Mouse (Mus musculus): ENCODE measurements at regions not wholly inside any gene's neighbourhood (a gene's known extent, or its start where the extent isn't known, plus 50 kb on each side); places are given as distances from the start of the nearest gene placed in this dataset.

GRCm38 (mm10) chr10:111083861-111084260, 73.9 kb upstream of the Zdhhc17 start:
- H3K9ac ChIP-seq (ENCODE audit: low read depth, poor library complexity, severe bottlenecking) = no peak overlapping the region
- H3K4me1 ChIP-seq (ENCODE audit: control insufficient read depth, insufficient read depth, low read length) = no peaks in the 10 kb centered on the region
- no peaks in the 10 kb centered on the region for H3K36me3 ChIP-seq (ENCODE audit: control insufficient read depth, insufficient read depth, low read length, poor library complexity, severe bottlenecking)
- no peaks in the 10 kb centered on the region for H3K9me3 ChIP-seq (replicated peaks; ENCODE audit: control insufficient read depth, insufficient read depth, low read length, poor library complexity, severe bottlenecking)
- no peaks in the 10 kb centered on the region for H3K27me3 ChIP-seq (ENCODE audit: control insufficient read depth, insufficient read depth, low read length, poor library complexity, severe bottlenecking)
- TF ChIP-seq CTCF (IDR thresholded peaks at IDR 0.05; ENCODE audit: low read depth, low read length) (no peak), POLR2A (IDR thresholded peaks at IDR 0.05; ENCODE audit: insufficient read depth, low read length) (no peak), EP300 (IDR thresholded peaks at IDR 0.05; ENCODE audit: insufficient read depth, low read depth, low read length) (no peak)
- H3K4me3 ChIP-seq (ENCODE audit: low read depth, low read length) = no peak overlapping the region
- no peak overlapping the region for H3K27ac ChIP-seq (ENCODE audit: insufficient read depth, low read length)

DNA sequence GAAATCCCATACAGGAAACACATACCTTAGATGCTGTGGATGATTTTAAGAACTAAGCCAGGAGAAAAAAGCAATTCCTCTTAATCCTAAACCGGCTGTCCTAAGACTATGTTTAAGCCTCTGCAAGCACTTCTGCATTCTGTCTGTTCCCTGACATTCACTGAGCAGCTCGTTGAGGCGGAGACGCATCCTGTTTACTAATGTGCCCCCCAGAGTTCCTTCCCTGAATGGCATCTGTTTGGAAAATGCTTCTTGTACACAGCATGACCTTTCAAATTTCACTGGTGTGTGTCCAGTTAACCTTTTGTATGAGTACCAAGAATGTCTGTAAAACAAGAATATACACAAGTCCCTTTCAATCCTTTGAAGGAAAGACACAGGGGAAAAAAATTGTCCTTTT, 73.4 kb upstream of the Zdhhc17 start:
- no peaks in the 10 kb centered on the region for H3K4me1 ChIP-seq (ENCODE audit: control insufficient read depth, insufficient read depth, low read length)
- no peaks in the 10 kb centered on the region for H3K9me3 ChIP-seq (replicated peaks; ENCODE audit: control insufficient read depth, insufficient read depth, low read length, poor library complexity, severe bottlenecking)
- peak; percentile 2 for TF ChIP-seq CTCF (IDR thresholded peaks at IDR 0.05; ENCODE audit: low read depth, low read length)
- no peak for TF ChIP-seq POLR2A (IDR thresholded peaks at IDR 0.05; ENCODE audit: insufficient read depth, low read length)
- H3K27ac ChIP-seq (ENCODE audit: insufficient read depth, low read length) = no peak overlapping the region
- H3K36me3 ChIP-seq (ENCODE audit: control insufficient read depth, insufficient read depth, low read length, poor library complexity, severe bottlenecking) = no peaks in the 10 kb centered on the region
- H3K4me3 ChIP-seq (ENCODE audit: low read depth, low read length) = no peak overlapping the region
- no peak overlapping the region for H3K9ac ChIP-seq (ENCODE audit: low read depth, poor library complexity, severe bottlenecking)
- H3K27me3 ChIP-seq (ENCODE audit: control insufficient read depth, insufficient read depth, low read length, poor library complexity, severe bottlenecking) = no peaks in the 10 kb centered on the region

GRCm38 (mm10) chr10:111080322-111080721, 70.4 kb upstream of the Zdhhc17 start:
- no peak overlapping the region for H3K9ac ChIP-seq (ENCODE audit: low read depth, poor library complexity, severe bottlenecking)
- no peak for TF ChIP-seq EP300 (IDR thresholded peaks at IDR 0.05; ENCODE audit: insufficient read depth, low read depth, low read length)
- TF ChIP-seq POLR2A (IDR thresholded peaks at IDR 0.05; ENCODE audit: insufficient read depth, low read length) = no peak
- TF ChIP-seq CTCF (IDR thresholded peaks at IDR 0.05; ENCODE audit: low read depth, low read length) = no peak
- H3K4me3 ChIP-seq (ENCODE audit: low read depth, low read length) = no peak overlapping the region
- H3K4me1 ChIP-seq (ENCODE audit: control insufficient read depth, insufficient read depth, low read length) = no peaks in the 10 kb centered on the region
- H3K27me3 ChIP-seq (ENCODE audit: control insufficient read depth, insufficient read depth, low read length, poor library complexity, severe bottlenecking) = no peaks in the 10 kb centered on the region; the same call in 1 of the 2 replicates
- no peak overlapping the region for H3K27ac ChIP-seq (ENCODE audit: insufficient read depth, low read length)
- H3K36me3 ChIP-seq (ENCODE audit: control insufficient read depth, insufficient read depth, low read length, poor library complexity, severe bottlenecking) = no peaks in the 10 kb centered on the region
- no peaks in the 10 kb centered on the region for H3K9me3 ChIP-seq (replicated peaks; ENCODE audit: control insufficient read depth, insufficient read depth, low read length, poor library complexity, severe bottlenecking)

DNA sequence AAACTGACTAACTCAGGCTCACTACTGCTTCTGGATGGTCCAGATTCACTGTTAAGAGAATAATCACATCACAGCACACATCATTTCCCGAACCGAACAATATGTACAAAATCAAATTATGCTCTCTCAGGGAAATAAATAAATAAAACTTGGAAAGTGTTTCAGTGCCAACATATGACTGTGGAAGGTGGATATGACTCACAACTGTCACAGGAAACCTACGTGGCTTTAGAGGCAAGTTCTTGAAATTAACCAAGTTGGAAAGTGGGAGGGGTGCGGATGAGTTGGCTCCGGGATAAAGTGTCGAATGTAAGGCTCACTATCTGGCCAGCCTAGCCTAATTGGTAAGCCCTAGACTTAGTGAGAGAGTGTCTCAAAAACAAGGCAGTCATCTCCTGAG, 69.1 kb upstream of the Zdhhc17 start:
- no peaks in the 10 kb centered on the region for H3K36me3 ChIP-seq (ENCODE audit: control insufficient read depth, insufficient read depth, low read length, poor library complexity, severe bottlenecking)
- H3K9ac ChIP-seq (ENCODE audit: low read depth, poor library complexity, severe bottlenecking) = no peak overlapping the region
- no peak overlapping the region for H3K27ac ChIP-seq (ENCODE audit: insufficient read depth, low read length)
- no peaks in the 10 kb centered on the region for H3K9me3 ChIP-seq (replicated peaks; ENCODE audit: control insufficient read depth, insufficient read depth, low read length, poor library complexity, severe bottlenecking)
- no peak overlapping the region for H3K4me3 ChIP-seq (ENCODE audit: low read depth, low read length)
- H3K27me3 ChIP-seq (ENCODE audit: control insufficient read depth, insufficient read depth, low read length, poor library complexity, severe bottlenecking) = no peaks in the 10 kb centered on the region; the same call in 1 of the 2 replicates
- H3K4me1 ChIP-seq (ENCODE audit: control insufficient read depth, insufficient read depth, low read length) = no peaks in the 10 kb centered on the region
- no peak for TF ChIP-seq CTCF (IDR thresholded peaks at IDR 0.05; ENCODE audit: low read depth, low read length)
- no peak for TF ChIP-seq POLR2A (IDR thresholded peaks at IDR 0.05; ENCODE audit: insufficient read depth, low read length)
- no peak for TF ChIP-seq EP300 (IDR thresholded peaks at IDR 0.05; ENCODE audit: insufficient read depth, low read depth, low read length)

GRCm38 (mm10) chr10:111077632-111078031, 67.7 kb upstream of the Zdhhc17 start:
- H3K27ac ChIP-seq (ENCODE audit: insufficient read depth, low read length) = no peak overlapping the region
- H3K4me3 ChIP-seq (ENCODE audit: low read depth, low read length) = no peak overlapping the region
- H3K27me3 ChIP-seq (ENCODE audit: control insufficient read depth, insufficient read depth, low read length, poor library complexity, severe bottlenecking) = no peaks in the 10 kb centered on the region; the same call in 1 of the 2 replicates
- no peaks in the 10 kb centered on the region for H3K36me3 ChIP-seq (ENCODE audit: control insufficient read depth, insufficient read depth, low read length, poor library complexity, severe bottlenecking)
- no peak overlapping the region for H3K9ac ChIP-seq (ENCODE audit: low read depth, poor library complexity, severe bottlenecking)
- H3K9me3 ChIP-seq (replicated peaks; ENCODE audit: control insufficient read depth, insufficient read depth, low read length, poor library complexity, severe bottlenecking) = no peaks in the 10 kb centered on the region
- H3K4me1 ChIP-seq (ENCODE audit: control insufficient read depth, insufficient read depth, low read length) = no peaks in the 10 kb centered on the region
- TF ChIP-seq EP300 (IDR thresholded peaks at IDR 0.05; ENCODE audit: insufficient read depth, low read depth, low read length) (no peak), POLR2A (IDR thresholded peaks at IDR 0.05; ENCODE audit: insufficient read depth, low read length) (no peak), CTCF (IDR thresholded peaks at IDR 0.05; ENCODE audit: low read depth, low read length) (no peak)

GRCm38 (mm10) chr10:111073851-111074430, 64.0 kb upstream of the Zdhhc17 start:
- no peak overlapping the region for H3K4me3 ChIP-seq (ENCODE audit: low read depth, low read length)
- H3K9ac ChIP-seq (ENCODE audit: low read depth, poor library complexity, severe bottlenecking) = no peak overlapping the region
- no peaks in the 10 kb centered on the region for H3K4me1 ChIP-seq (ENCODE audit: control insufficient read depth, insufficient read depth, low read length)
- H3K36me3 ChIP-seq (ENCODE audit: control insufficient read depth, insufficient read depth, low read length, poor library complexity, severe bottlenecking) = no peaks in the 10 kb centered on the region
- no peaks in the 10 kb centered on the region; the same call in 1 of the 2 replicates for H3K27me3 ChIP-seq (ENCODE audit: control insufficient read depth, insufficient read depth, low read length, poor library complexity, severe bottlenecking)
- TF ChIP-seq EP300 (IDR thresholded peaks at IDR 0.05; ENCODE audit: insufficient read depth, low read depth, low read length) (no peak), CTCF (IDR thresholded peaks at IDR 0.05; ENCODE audit: low read depth, low read length) (no peak), POLR2A (IDR thresholded peaks at IDR 0.05; ENCODE audit: insufficient read depth, low read length) (no peak)
- H3K9me3 ChIP-seq (replicated peaks; ENCODE audit: control insufficient read depth, insufficient read depth, low read length, poor library complexity, severe bottlenecking) = no peaks in the 10 kb centered on the region
- no peak overlapping the region for H3K27ac ChIP-seq (ENCODE audit: insufficient read depth, low read length)

Measured in ES-Bruce4 (cell line).